Mouse (Mus musculus): ENCODE data around the gene Pfkfb4.

Gene Pfkfb4

DNA sequence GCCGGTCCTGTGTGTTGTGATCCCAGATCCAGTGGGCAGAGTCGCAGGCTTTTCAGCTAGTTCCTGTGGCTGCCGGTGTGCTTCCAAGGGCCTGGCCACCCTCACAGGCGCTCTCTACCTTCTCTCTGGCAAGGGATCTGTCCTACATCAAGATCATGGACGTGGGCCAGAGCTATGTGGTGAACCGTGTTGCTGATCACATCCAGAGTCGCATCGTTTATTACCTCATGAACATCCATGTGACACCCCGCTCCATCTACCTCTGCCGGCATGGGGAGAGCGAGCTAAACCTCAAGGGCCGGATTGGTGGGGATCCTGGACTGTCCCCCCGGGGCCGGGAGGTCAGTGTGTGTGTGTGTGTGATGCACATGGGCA lies 18.7 kb downstream of the Pfkfb4 start:
- CTCF ChIA-PET, result interaction anchor here in 3 of 4 experiments (1.0 to 2.0 kb wide), 5 partner anchors 10 to 206 kb away, joined by 3 to 8 read pairs (median 5); no protein-coding TSS in a partner anchor
- POLR2A ChIA-PET, result interaction anchor here in 2 of 4 experiments (0.6 to 1.7 kb wide), 11 partner anchors 9 to 822 kb away, joined by 3 to 8 read pairs (median 3); partner anchors contain the start of genes Atrip (in 2 of the 2), Nme6 (in 1 of the 2), Pfkfb4 (in 1 of the 2) and Shisa5 (in 1 of the 2)

DNA sequence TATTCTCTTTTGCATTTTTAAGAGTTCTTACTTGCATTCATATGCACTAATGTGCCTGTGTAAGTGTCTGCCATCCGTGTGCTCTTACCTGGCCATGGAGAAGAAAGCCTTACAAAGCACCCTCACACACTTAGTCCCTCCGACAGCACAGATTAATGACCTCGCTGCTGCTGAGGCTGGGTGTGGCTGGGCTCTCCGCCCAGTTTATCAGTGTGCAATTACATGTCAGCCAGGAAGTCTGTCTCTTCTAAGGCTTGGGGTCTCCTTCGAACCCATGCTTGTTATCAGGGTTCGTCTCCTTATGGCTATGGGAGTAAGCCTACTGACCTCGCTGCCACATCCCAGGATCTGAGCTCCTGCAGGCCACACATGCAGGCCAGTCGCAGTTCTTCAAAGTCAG lies 23.8 kb downstream of the Pfkfb4 start:
- ChIA-PET CTCF (interaction anchor here in 1 of 4 experiments (0.6 kb wide), 1 partner anchor 347 kb away, joined by 3 read pairs; no protein-coding TSS in a partner anchor), POLR2A (interaction anchor here in 2 of 4 experiments (0.7 to 1.3 kb wide), 6 partner anchors 12 to 463 kb away, joined by 3 to 4 read pairs (median 4); partner anchors contain the start of genes Pfkfb4 (in 1 of the 2) and Trex1 (in 1 of the 2))

- POLR2A ChIA-PET, result interaction anchor here in 1 of 4 experiments (0.7 kb wide), 1 partner anchor 25 kb away, joined by 3 read pairs; the partner anchor contains the start of gene Pfkfb4
- CTCF ChIA-PET, result no interaction called here
These were observed 25.5 kb downstream of the Pfkfb4 start for GRCm38 (mm10) chr9:109016973-109017604.

GRCm38 (mm10) chr9:109021428-109021827 lies 29.9 kb downstream of the Pfkfb4 start:
- POLR2A ChIA-PET, result no interaction called here
- CTCF ChIA-PET, result interaction anchor here in 1 of 4 experiments (0.6 kb wide), 1 partner anchor 419 kb away, joined by 3 read pairs; no protein-coding TSS in a partner anchor

DNA sequence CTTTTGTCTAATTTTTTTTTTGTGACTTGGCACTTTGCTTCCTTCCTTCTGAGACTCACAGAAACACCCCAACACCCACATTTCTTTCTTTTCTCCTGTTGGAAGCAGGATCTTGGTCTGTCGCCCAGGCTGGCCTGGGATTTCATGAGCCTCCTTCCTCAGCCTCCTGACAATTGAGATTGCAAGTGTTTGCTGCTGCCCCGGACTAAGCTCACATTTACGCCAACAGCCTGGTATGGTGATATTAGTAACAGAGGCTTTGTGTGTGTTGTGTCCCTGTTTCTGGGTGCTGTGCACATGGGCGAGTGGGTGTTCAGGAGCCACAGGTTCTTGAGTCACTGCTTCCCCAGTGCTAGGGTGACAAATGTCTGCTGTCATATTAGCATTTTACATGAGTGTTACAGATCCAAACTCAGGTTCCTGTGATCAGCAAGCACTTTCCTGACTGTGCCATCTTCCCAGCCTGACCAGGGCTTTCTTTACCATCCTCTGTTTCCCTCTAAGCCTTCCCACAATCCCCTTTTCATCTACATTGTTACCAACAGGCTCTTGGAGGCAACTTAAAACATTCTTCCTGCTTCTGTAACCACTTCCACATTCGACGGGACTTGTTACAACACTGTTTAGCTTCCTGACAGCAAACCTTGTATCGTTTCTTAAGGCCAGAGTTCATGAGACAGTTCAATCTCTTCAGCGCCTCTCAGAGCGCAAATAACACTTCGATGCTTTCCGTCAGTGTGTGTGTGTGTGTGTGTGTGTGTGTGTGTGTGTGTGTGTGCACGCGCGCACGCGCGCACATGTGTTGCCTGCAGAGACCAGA lies 31.5 kb downstream of the Pfkfb4 start:
- ChIA-PET CTCF (interaction anchor here in 2 of 4 experiments (0.6 to 0.7 kb wide), 2 partner anchors 29 to 36 kb away, joined by 3 to 4 read pairs; no protein-coding TSS in a partner anchor), POLR2A (interaction anchor here in 2 of 4 experiments (0.6 to 1.1 kb wide), 3 partner anchors 15 to 198 kb away, joined by 3 to 4 read pairs (median 3); no protein-coding TSS in a partner anchor)

DNA sequence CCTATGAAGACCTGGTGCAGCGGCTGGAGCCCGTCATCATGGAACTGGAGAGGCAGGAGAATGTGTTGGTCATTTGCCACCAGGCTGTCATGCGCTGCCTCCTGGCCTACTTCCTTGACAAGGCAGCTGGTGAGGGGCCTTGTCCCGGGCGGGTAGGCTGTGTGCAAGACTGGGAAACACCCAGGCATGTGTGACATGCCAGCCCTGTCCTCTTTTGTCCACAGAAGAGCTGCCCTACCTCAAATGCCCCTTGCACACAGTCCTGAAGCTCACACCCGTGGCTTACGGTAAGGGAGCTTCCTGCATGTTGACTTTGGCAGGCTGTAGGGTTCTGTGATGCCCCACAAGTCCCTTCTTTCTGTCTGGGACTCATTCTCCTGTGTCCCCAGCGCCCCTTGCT lies 35.9 kb downstream of the Pfkfb4 start:
- CTCF ChIA-PET, result interaction anchor here in 2 of 4 experiments (0.7 to 1.2 kb wide), 2 partner anchors 150 to 805 kb away, joined by 4 read pairs; no protein-coding TSS in a partner anchor
- POLR2A ChIA-PET, result interaction anchor here in 2 of 4 experiments (0.7 to 3.1 kb wide), 8 partner anchors 11 to 234 kb away, joined by 3 to 19 read pairs (median 4); partner anchors contain the start of genes Shisa5 (in 2 of the 2), Atrip (in 1 of the 2) and Trex1 (in 1 of the 2)

- ChIA-PET CTCF (interaction anchor here in 2 of 4 experiments (0.6 to 1.4 kb wide), 2 partner anchors 19 to 60 kb away, joined by 3 to 9 read pairs; no protein-coding TSS in a partner anchor), POLR2A (interaction anchor here in 2 of 4 experiments (0.7 to 3.1 kb wide), 8 partner anchors 10 to 846 kb away, joined by 3 to 19 read pairs (median 4); partner anchors contain the start of genes Atrip (in 1 of the 2) and Shisa5 (in 1 of the 2))
These were observed 36.8 kb downstream of the Pfkfb4 start for GRCm38 (mm10) chr9:109028421-109028820.

GRCm38 (mm10) chr9:109028919-109029318 lies 37.3 kb downstream of the Pfkfb4 start:
- POLR2A ChIA-PET, result interaction anchor here in 2 of 4 experiments (0.7 to 3.1 kb wide), 10 partner anchors 9 to 846 kb away, joined by 3 to 19 read pairs (median 4); partner anchors contain the start of genes Shisa5 (in 2 of the 2) and Atrip (in 1 of the 2)

GRCm38 (mm10) chr9:109030312-109030711 lies 38.7 kb downstream of the Pfkfb4 start:
- CTCF ChIA-PET, result interaction anchor here in 1 of 4 experiments (0.6 kb wide), 1 partner anchor 8 kb away, joined by 7 read pairs; no protein-coding TSS in a partner anchor
- POLR2A ChIA-PET, result interaction anchor here in 3 of 4 experiments (0.7 to 3.1 kb wide), 6 partner anchors 8 to 57 kb away, joined by 3 to 19 read pairs (median 4); partner anchors contain the start of genes Shisa5 (in 3 of the 3), Atrip (in 1 of the 3) and Pfkfb4 (in 1 of the 3)

More at GRCm38 (mm10) chr9:109028919-109029318, 37.3 kb downstream of the Pfkfb4 start:
- CTCF ChIA-PET, result interaction anchor here in 1 of 4 experiments (1.4 kb wide), 1 partner anchor 59 kb away, joined by 3 read pairs; no protein-coding TSS in a partner anchor

DNA sequence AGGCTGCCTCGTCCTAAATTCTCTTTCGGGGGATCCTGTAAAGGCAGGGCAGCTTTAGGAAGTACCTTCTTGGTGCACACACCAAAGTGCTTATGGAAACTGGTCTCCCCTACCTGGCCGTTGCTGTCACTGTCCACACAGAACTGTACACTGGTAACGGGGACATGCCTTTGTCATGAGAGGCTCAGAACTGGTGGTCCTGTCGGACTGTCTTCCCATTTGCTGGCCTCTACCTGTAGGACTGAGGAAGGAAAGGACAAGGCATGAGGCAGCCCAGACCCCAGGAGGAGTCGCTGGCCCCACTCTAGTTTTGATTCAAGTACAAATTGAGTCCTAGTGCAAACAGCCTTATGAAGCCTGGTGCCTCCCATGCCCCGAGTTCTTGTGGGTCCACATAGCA lies 39.4 kb downstream of the Pfkfb4 start:
- POLR2A ChIA-PET, result interaction anchor here in 2 of 4 experiments (0.7 to 1.8 kb wide), 2 partner anchors 15 to 56 kb away, joined by 3 to 4 read pairs; no protein-coding TSS in a partner anchor
- CTCF ChIA-PET, result no interaction called here

DNA sequence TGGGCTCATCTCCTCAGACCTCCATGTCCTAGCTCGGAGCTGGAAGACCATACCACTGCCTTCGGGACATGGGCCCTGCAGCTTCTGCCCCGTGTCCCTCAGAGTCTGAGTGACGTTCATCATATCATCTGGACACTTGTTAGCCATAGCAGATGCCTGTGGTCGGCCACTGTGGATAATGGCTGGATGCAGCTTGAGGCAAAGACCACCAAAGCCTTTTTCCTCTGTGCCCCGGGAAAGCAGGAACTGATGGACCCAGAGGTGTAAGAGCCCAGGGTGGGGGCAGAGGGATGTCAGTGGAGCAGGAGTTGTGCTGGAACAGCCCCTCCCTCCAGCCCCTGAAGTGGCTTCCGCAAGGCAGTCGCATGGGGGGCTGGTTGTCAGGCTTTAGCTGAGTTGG lies 40.1 kb downstream of the Pfkfb4 start:
- CTCF ChIA-PET, result no interaction called here
- POLR2A ChIA-PET, result interaction anchor here in 1 of 4 experiments (1.8 kb wide), 1 partner anchor 16 kb away, joined by 4 read pairs; no protein-coding TSS in a partner anchor

GRCm38 (mm10) chr9:109032435-109032834 lies 40.9 kb downstream of the Pfkfb4 start:
- POLR2A ChIA-PET, result interaction anchor here in 1 of 4 experiments (0.5 to 1.8 kb wide), 4 partner anchors 9 to 30 kb away, joined by 3 to 5 read pairs (median 4); partner anchors contain the start of gene Trex1
- CTCF ChIA-PET, result no interaction called here

GRCm38 (mm10) chr9:109038086-109038895 lies 46.7 kb downstream of the Pfkfb4 start, which contains the start of gene Shisa5:
TSS of gene Shisa5 (plus strand) at chr9:109038565.
- ChIA-PET CTCF (interaction anchor here (0.6 to 2.2 kb wide), 12 partner anchors 8 to 794 kb away, joined by 3 to 12 read pairs (median 4); partner anchors contain the start of genes Trex1 (in 3 of the 4), Atrip (in 1 of the 4) and Nme6 (in 1 of the 4)), POLR2A (interaction anchor here in 3 of 4 experiments (0.6 to 2.5 kb wide), 25 partner anchors 8 to 979 kb away, joined by 3 to 19 read pairs (median 3); partner anchors contain the start of genes Trex1 (in 3 of the 3), Atrip (in 1 of the 3) and Impdh2 (in 1 of the 3))

DNA sequence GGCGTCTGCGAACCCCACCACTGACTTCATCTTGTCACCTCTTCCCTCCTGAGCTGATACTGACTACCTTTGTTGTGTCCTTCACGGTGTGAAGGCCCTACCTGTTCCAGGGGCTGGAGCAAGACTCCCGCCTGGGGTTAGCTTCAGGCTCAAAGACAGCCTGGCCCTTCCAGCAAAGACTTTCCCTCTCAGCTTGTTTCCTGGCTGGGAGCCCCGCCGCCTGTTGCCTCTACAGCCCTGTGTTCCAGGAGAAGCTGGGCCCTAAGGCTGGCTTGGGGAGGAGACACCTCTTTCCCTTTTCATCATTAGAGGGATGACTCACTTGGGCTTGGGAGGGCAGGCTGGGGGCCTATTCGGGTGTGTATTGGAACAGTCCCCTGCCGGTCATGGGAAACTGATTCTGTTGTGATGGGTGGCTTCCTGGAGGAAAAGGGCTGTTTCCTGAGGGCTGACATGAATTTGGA lies 47.4 kb downstream of the Pfkfb4 start:
- ChIA-PET CTCF (interaction anchor here in 2 of 4 experiments (1.0 to 2.2 kb wide), 3 partner anchors 21 to 793 kb away, joined by 3 to 12 read pairs (median 5); partner anchors contain the start of genes Trex1 (in 2 of the 2) and Nme6 (in 1 of the 2)), POLR2A (interaction anchor here in 3 of 4 experiments (0.7 to 2.5 kb wide), 17 partner anchors 9 to 479 kb away, joined by 3 to 19 read pairs (median 3); partner anchors contain the start of genes Trex1 (in 3 of the 3), Atrip (in 1 of the 3) and Impdh2 (in 1 of the 3))

DNA sequence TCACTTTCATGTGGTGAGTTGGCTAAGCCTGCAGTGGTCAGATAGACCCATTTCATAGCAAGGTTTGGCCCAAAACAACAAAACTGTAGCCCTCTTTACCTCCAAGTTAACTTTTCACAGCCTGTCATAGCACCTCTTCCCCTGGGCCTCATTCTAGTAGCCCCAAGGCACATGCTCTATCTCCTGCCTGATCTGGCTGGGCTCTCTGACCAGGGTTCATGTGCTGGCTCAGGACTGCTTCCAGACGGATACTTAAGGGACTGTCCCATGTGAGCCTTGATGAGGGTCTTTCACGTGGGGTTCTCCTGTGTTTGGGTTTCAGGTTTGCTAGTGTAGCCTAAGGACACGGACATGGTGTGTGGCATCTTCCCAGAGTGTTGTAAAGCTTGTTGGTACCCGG lies 48.1 kb downstream of the Pfkfb4 start:
- CTCF ChIA-PET, result no interaction called here

GRCm38 (mm10) chr9:109040216-109040615 lies 48.6 kb downstream of the Pfkfb4 start:
- CTCF ChIA-PET, result no interaction called here

More for the DNA sequence above, 48.1 kb downstream of the Pfkfb4 start:
- POLR2A ChIA-PET, result interaction anchor here in 2 of 4 experiments (0.6 to 2.5 kb wide), 5 partner anchors 11 to 480 kb away, joined by 3 to 19 read pairs (median 5); partner anchors contain the start of genes Atrip (in 1 of the 2), Impdh2 (in 1 of the 2) and Trex1 (in 1 of the 2)

More at GRCm38 (mm10) chr9:109040216-109040615, 48.6 kb downstream of the Pfkfb4 start:
- POLR2A ChIA-PET, result interaction anchor here in 1 of 4 experiments (0.6 kb wide), 1 partner anchor 12 kb away, joined by 3 read pairs; no protein-coding TSS in a partner anchor

Measured in embryonic stem cell, embryonic (primary cell).